Mouse (Mus musculus) myocyte (in vitro differentiated cells): Measurements from ENCODE around the gene Castor1. TPM values are rescaled to one million over a fixed set of nuclear protein-coding genes. Genes with fewer than 3 reads are reported as not detected.
"Not testable (repeated sequence)": the region's sequence is repeated elsewhere in the genome, so short reads cannot be mapped to it uniquely, and the experiment has no call there.

Experiments
- H3K27me3 ChIP-seq: one replicate; pipeline ENCODE4 v1.6.1; 2011; ENCODE audit not compliant: control insufficient read depth, insufficient read depth, insufficient read length
- H3K36me3 ChIP-seq: one replicate; pipeline ENCODE4 v1.6.1; 2011; ENCODE audit not compliant: control insufficient read depth, insufficient read depth
- H3K4me2 ChIP-seq: one replicate; pipeline ENCODE4 v1.6.1; 2011; ENCODE audit warnings: low read depth, control low read depth
- H3K4me3 ChIP-seq: one replicate; pipeline ENCODE4 v1.5.1; 2011; ENCODE audit warnings: mild to moderate bottlenecking, control low read depth, moderate library complexity
- H3K79me2 ChIP-seq: one replicate; pipeline ENCODE4 v1.6.1; 2011; ENCODE audit not compliant: control insufficient read depth, insufficient read depth
- H3ac ChIP-seq: one replicate; pipeline ENCODE4 v1.6.1; 2011; ENCODE audit not compliant: control insufficient read depth, insufficient read length
- CEBPB ChIP-seq: IDR thresholded peaks from 2 replicates; pipeline ENCODE4 v1.6.1; 2011; ENCODE audit warnings: mild to moderate bottlenecking, moderate library complexity; ENCODE audit not compliant: poor library complexity, insufficient read depth, severe bottlenecking
- E2F4 ChIP-seq: IDR thresholded peaks from one replicate; pipeline ENCODE4 v1.6.1; 2011; ENCODE audit warnings: mild to moderate bottlenecking, control low read depth, moderate library complexity; ENCODE audit not compliant: insufficient read depth
- MAX ChIP-seq: IDR thresholded peaks from one replicate; pipeline ENCODE4 v1.6.1; 2011; ENCODE audit warnings: low read depth, mild to moderate bottlenecking, control low read depth
- MYOD1 ChIP-seq, 3 experiments: IDR thresholded peaks; one replicate each; pipeline ENCODE4 v1.6.1; 2011; ENCODE audit warnings: control low read depth in 2 of 3, low read depth in 2 of 3, mild to moderate bottlenecking in 2 of 3, moderate library complexity in 1 of 3; ENCODE audit not compliant: insufficient read length in 2 of 3, control insufficient read depth in 1 of 3
- MYOG ChIP-seq, 3 experiments: IDR thresholded peaks; one replicate each; pipeline ENCODE4 v1.6.1; 2011; ENCODE audit warnings: control low read depth in 2 of 3, low read depth in 2 of 3, mild to moderate bottlenecking in 2 of 3; ENCODE audit not compliant: insufficient read length in 2 of 3, control insufficient read depth in 1 of 3, insufficient read depth in 1 of 3
- POLR2A ChIP-seq: IDR thresholded peaks from one replicate; pipeline ENCODE4 v1.6.1; 2011; ENCODE audit warnings: low read depth, mild to moderate bottlenecking, control low read depth, moderate library complexity; ENCODE audit not compliant: insufficient read length
- POLR2AphosphoS2 ChIP-seq: IDR thresholded peaks from one replicate; pipeline ENCODE4 v1.6.1; 2011; ENCODE audit warnings: low read depth, control low read depth; ENCODE audit not compliant: insufficient read length
- REST ChIP-seq: IDR thresholded peaks from one replicate; pipeline ENCODE4 v1.6.1; 2011; ENCODE audit warnings: mild to moderate bottlenecking, control low read depth, moderate library complexity; ENCODE audit not compliant: insufficient read depth, insufficient read length
- SRF ChIP-seq: IDR thresholded peaks from one replicate; pipeline ENCODE4 v1.6.1; 2011; ENCODE audit warnings: low read depth; ENCODE audit not compliant: control insufficient read depth, insufficient read length
- TCF12 ChIP-seq: IDR thresholded peaks from one replicate; pipeline ENCODE4 v1.6.1; 2011; ENCODE audit warnings: mild to moderate bottlenecking, control low read depth; ENCODE audit not compliant: poor library complexity, insufficient read depth, severe bottlenecking
- TCF3 ChIP-seq: IDR thresholded peaks from one replicate; pipeline ENCODE4 v1.6.1; 2011; ENCODE audit warnings: low read depth, control low read depth; ENCODE audit not compliant: insufficient read length
- USF1 ChIP-seq: IDR thresholded peaks from one replicate; pipeline ENCODE4 v1.6.1; 2011; ENCODE audit warnings: low read depth, mild to moderate bottlenecking, control low read depth, moderate library complexity
- polyA plus RNA-seq: library from polyadenylated mRNA; unstranded; fragments of >200 nt; fragmentation: generic; extraction: Trizol; gene quantifications from one replicate; pipeline ENCODE4 v1.2.1, GENCODE M21; 2012; ENCODE audit warnings: missing spikeins

The Castor1 gene
- polyA plus RNA-seq, 1 experiment = 3.1 TPM

GRCm38 (mm10) chr11:4184251-4184952, 33.6 kb upstream of the Castor1 start:
- peaks cover 30% of the 10 kb centered on the region for H3K36me3 ChIP-seq
- H3ac ChIP-seq = no peak overlapping the region
- H3K4me2 ChIP-seq = no peak overlapping the region
- H3K4me3 ChIP-seq = no peak overlapping the region
- no peaks in the 10 kb centered on the region for H3K27me3 ChIP-seq
- TF ChIP-seq TCF12 (no peak), POLR2AphosphoS2 (no peak), MYOG (IDR thresholded peaks at IDR 0.05; ENCODE audit: control insufficient read depth in 1 of 3, insufficient read depth in 1 of 3, insufficient read length in 2 of 3, low read depth in 2 of 3) (no peak), REST (no peak), MAX (no peak), POLR2A (no peak), MYOD1 (IDR thresholded peaks at IDR 0.05; ENCODE audit: control insufficient read depth in 1 of 3, insufficient read length in 2 of 3, low read depth in 2 of 3) (no peak)
- no peaks in the 10 kb centered on the region for H3K79me2 ChIP-seq

- H3K36me3 ChIP-seq = peaks cover 20% of the 10 kb centered on the region
- H3K4me2 ChIP-seq, H3K4me3 ChIP-seq, H3ac ChIP-seq, H3K79me2 ChIP-seq, H3K27me3 ChIP-seq: not testable (repeated sequence)
These were observed 32.5 kb upstream of the Castor1 start for GRCm38 (mm10) chr11:4185480-4185879.

GRCm38 (mm10) chr11:4186486-4187317, 31.3 kb upstream of the Castor1 start, which contains the start of gene Tbc1d10a:
Tbc1d10a (plus strand) TSS chr11:4186789.
- H3K36me3 ChIP-seq = peaks cover 9% of the 10 kb centered on the region
- H3K27me3 ChIP-seq = no peaks in the 10 kb centered on the region
- H3K4me2 ChIP-seq = peak within 1 kb of the TSS; percentile 92
- no peaks in the 10 kb centered on the region for H3K79me2 ChIP-seq
- H3K4me3 ChIP-seq = peak within 1 kb of the TSS; percentile 34
- TF ChIP-seq POLR2AphosphoS2 (peak; percentile 81), POLR2A (peak; percentile 89), MYOG (IDR thresholded peaks at IDR 0.05; ENCODE audit: control insufficient read depth in 1 of 3, insufficient read depth in 1 of 3, insufficient read length in 2 of 3, low read depth in 2 of 3) (no peak)
- H3ac ChIP-seq = peak within 1 kb of the TSS; percentile 57

GRCm38 (mm10) chr11:4187318-4187700, 30.7 kb upstream of the Castor1 start:
- no peak for TF ChIP-seq USF1
- TF ChIP-seq E2F4 = no peak
- no peak for TF ChIP-seq MYOD1 (IDR thresholded peaks at IDR 0.05; ENCODE audit: control insufficient read depth in 1 of 3, insufficient read length in 2 of 3, low read depth in 2 of 3)
- no peak for TF ChIP-seq CEBPB
- TF ChIP-seq SRF = no peak
- TF ChIP-seq POLR2AphosphoS2 = no peak
- no peak for TF ChIP-seq MAX
- TF ChIP-seq TCF3 = no peak
- TF ChIP-seq MYOG (IDR thresholded peaks at IDR 0.05; ENCODE audit: control insufficient read depth in 1 of 3, insufficient read depth in 1 of 3, insufficient read length in 2 of 3, low read depth in 2 of 3) = no peak
- no peak for TF ChIP-seq TCF12
- no peak for TF ChIP-seq REST
- no peak for TF ChIP-seq POLR2A
- H3ac ChIP-seq = peak overlapping the region; percentile 57
- H3K4me2 ChIP-seq = peak overlapping the region; percentile 75
- H3K4me3 ChIP-seq = peak overlapping the region; percentile 34
- H3K27me3 ChIP-seq = no peaks in the 10 kb centered on the region
- H3K79me2 ChIP-seq = no peaks in the 10 kb centered on the region
- H3K36me3 ChIP-seq = peaks cover 9% of the 10 kb centered on the region

GRCm38 (mm10) chr11:4189182-4189581, 28.8 kb upstream of the Castor1 start:
- no peaks in the 10 kb centered on the region for H3K27me3 ChIP-seq

More at GRCm38 (mm10) chr11:4189182-4189581, 28.8 kb upstream of the Castor1 start:
- no peak overlapping the region for H3ac ChIP-seq
- H3K36me3 ChIP-seq = no peaks in the 10 kb centered on the region
- TF ChIP-seq MYOD1 (IDR thresholded peaks at IDR 0.05; ENCODE audit: control insufficient read depth in 1 of 3, insufficient read length in 2 of 3, low read depth in 2 of 3) (no peak), TCF3 (no peak), SRF (no peak), TCF12 (no peak), MAX (no peak), USF1 (no peak), REST (no peak), CEBPB (no peak), POLR2A (no peak)
- H3K4me2 ChIP-seq = no peak overlapping the region
- H3K4me3 ChIP-seq = no peak overlapping the region
- no peaks in the 10 kb centered on the region for H3K79me2 ChIP-seq
